Mouse (Mus musculus): ENCODE measurements at regions not wholly inside any gene's neighbourhood (a gene's known extent, or its start where the extent isn't known, plus 50 kb on each side); places are given as distances from the start of the nearest gene placed in this dataset.

DNA sequence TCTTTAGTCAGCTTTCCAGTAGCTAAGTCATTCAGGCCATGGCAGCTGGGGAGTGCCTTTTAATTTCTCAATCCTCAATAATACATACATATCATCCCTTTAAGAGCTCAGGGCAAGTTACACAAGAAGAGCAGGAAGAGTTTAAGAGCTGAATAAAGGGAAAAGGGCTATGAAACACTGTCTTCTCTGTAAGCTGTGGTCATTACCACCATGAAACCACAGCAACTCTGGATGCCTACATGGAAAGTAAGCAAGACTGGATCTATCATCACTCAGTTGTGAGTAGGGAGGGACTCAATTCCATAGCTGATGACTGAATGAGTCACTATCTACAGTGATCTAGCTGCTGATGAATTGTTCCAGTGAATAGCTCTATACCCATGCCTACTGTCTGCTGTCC is 349.9 kb downstream of the Nr2f2 start:
- Histone ChIP-seq H3K36me3 (ENCODE audit: control insufficient read depth, insufficient read depth) (no peaks in the 10 kb centered on the region), H3K27me3 (replicated peaks; ENCODE audit: control insufficient read depth, insufficient read depth, low read length) (no peaks in the 10 kb centered on the region), H3K9me3 (ENCODE audit: control insufficient read depth, low read length) (no peaks in the 10 kb centered on the region), H3K4me1 (replicated peaks; ENCODE audit: control insufficient read depth, insufficient read depth, low read length) (no peaks in the 10 kb centered on the region), H3K4me2 (ENCODE audit: low read length) (no peak overlapping the region), H3K4me3 (replicated peaks; ENCODE audit: low read length) (no peak overlapping the region), H3K27ac (ENCODE audit: low read length) (no peak overlapping the region), H3K9ac (replicated peaks; ENCODE audit: low read depth, low read length) (no peak overlapping the region)
- no peak for ATAC-seq

DNA sequence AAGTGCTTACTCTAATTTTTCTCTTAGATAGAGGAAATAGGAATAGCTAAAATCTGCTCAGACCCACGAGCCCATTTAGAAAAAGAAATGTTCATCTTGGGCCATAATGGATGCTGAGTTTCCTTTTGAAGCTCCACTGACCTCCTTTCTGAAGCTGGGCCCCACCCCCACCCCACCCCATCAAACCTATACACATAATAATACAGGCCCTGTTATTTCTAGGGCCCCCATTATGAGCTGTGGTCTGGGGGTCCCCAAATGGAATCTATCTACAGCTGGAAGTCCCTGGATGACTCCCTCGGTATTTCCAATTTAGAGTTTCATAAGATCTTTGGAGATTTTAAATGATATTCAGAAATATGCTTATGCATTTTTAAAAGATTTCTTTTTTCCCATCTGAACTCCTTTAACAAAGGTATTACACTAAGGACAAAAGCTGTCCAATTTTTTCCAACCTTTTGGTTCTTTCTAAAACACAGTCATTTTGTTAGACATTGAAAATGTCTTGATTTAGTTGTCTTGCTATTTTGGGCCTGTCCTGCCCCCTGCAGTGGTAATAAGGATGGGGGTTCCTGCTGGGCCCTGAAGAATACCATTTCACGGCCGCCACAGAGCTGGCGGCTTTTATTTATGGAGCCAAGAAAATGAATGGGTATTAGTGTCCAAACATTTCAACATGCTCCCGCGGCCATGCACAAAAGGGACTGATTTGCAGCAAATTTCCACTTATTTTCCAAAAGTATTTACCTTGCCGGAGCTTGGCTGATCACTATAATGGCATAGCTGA is 363.1 kb downstream of the Nr2f2 start:
- Histone ChIP-seq H3K9ac (replicated peaks; ENCODE audit: low read depth, low read length) (no peak overlapping the region), H3K36me3 (ENCODE audit: control insufficient read depth, insufficient read depth) (no peaks in the 10 kb centered on the region), H3K9me3 (ENCODE audit: control insufficient read depth, low read length) (no peaks in the 10 kb centered on the region), H3K4me3 (replicated peaks; ENCODE audit: low read length) (no peak overlapping the region), H3K27ac (ENCODE audit: low read length) (no peak overlapping the region), H3K4me1 (replicated peaks; ENCODE audit: control insufficient read depth, insufficient read depth, low read length) (no peaks in the 10 kb centered on the region), H3K27me3 (replicated peaks; ENCODE audit: control insufficient read depth, insufficient read depth, low read length) (peaks cover 24% of the 10 kb centered on the region), H3K4me2 (ENCODE audit: low read length) (no peak overlapping the region)
- 7% methylated on average over 8 of the region's 8 CpGs for WGBS
- no peak for ATAC-seq

DNA sequence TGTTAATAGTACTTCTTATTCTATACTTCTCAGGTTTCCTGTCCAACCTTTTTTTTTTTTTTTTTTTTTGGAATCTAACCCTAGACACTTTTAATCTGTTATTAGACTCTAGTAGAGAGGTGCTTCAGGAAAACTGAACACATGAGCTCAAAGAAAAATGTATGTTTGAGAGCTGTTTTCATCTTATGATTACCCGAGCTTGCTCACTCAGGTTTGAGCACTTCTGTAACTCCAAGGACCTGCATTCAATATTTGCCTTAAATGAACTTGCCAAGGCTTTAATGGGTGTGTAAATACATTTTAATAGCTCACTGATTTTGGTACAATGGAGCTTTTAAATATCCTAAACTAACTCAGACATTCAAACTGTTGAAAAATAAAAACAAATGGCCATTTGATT is 367.8 kb downstream of the Nr2f2 start:
- Histone ChIP-seq H3K27me3 (replicated peaks; ENCODE audit: control insufficient read depth, insufficient read depth, low read length) (peaks cover 42% of the 10 kb centered on the region), H3K27ac (ENCODE audit: low read length) (no peak overlapping the region), H3K4me1 (replicated peaks; ENCODE audit: control insufficient read depth, insufficient read depth, low read length) (peaks cover 3% of the 10 kb centered on the region; the same call in 1 of the 2 replicates), H3K9me3 (ENCODE audit: control insufficient read depth, low read length) (no peaks in the 10 kb centered on the region), H3K4me2 (ENCODE audit: low read length) (no peak overlapping the region), H3K9ac (replicated peaks; ENCODE audit: low read depth, low read length) (no peak overlapping the region), H3K36me3 (ENCODE audit: control insufficient read depth, insufficient read depth) (no peaks in the 10 kb centered on the region), H3K4me3 (replicated peaks; ENCODE audit: low read length) (no peak overlapping the region)
- no peak for ATAC-seq
- WGBS = 60% methylated on average over 1 of the region's 1 CpGs

DNA sequence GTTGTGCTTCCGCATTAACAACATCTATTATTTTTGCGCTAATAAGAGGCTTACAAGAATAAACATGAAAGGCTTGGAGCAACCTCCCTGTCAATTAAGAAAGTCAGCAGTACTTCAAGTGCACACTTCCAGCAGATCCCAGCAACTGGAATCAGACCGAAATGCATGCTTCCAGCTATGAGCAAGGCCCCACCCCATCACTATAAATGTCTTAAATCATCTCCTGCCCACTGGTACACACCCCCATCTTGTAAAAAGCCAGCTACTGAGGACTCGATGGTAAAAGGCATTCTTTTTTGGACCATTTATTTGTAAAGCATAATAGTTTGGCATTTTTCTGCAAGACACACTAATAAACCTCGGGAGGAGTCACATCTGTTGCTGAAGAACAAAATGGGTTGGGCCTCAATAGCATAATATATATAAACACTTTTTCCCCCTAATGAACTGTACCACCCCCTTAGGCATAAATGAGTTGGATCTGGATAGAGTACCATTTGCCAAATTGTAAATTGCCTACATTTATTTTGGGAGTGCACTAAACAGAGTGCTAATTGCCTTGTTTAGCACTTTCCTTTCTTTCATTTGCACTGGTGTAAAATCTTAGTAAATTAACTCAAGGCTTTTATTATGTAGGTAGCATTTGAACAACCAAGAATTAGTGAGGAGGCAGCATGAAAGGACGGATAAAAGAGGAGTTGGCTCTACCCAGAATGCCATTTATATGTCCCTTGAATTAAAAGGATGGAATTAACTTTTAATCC is 371.8 kb downstream of the Nr2f2 start:
- no peak overlapping the region for H3K27ac ChIP-seq (ENCODE audit: low read length)
- H3K4me3 ChIP-seq (replicated peaks; ENCODE audit: low read length) = no peak overlapping the region
- H3K9ac ChIP-seq (replicated peaks; ENCODE audit: low read depth, low read length) = no peak overlapping the region
- H3K9me3 ChIP-seq (ENCODE audit: control insufficient read depth, low read length) = no peaks in the 10 kb centered on the region
- peaks cover 52% of the 10 kb centered on the region for H3K27me3 ChIP-seq (replicated peaks; ENCODE audit: control insufficient read depth, insufficient read depth, low read length)
- H3K4me2 ChIP-seq (ENCODE audit: low read length) = no peak overlapping the region
- peaks cover 10% of the 10 kb centered on the region for H3K4me1 ChIP-seq (replicated peaks; ENCODE audit: control insufficient read depth, insufficient read depth, low read length)
- H3K36me3 ChIP-seq (ENCODE audit: control insufficient read depth, insufficient read depth) = no peaks in the 10 kb centered on the region
- ATAC-seq = peak; percentile 92
- 18% methylated on average over 6 of the region's 6 CpGs for WGBS

DNA sequence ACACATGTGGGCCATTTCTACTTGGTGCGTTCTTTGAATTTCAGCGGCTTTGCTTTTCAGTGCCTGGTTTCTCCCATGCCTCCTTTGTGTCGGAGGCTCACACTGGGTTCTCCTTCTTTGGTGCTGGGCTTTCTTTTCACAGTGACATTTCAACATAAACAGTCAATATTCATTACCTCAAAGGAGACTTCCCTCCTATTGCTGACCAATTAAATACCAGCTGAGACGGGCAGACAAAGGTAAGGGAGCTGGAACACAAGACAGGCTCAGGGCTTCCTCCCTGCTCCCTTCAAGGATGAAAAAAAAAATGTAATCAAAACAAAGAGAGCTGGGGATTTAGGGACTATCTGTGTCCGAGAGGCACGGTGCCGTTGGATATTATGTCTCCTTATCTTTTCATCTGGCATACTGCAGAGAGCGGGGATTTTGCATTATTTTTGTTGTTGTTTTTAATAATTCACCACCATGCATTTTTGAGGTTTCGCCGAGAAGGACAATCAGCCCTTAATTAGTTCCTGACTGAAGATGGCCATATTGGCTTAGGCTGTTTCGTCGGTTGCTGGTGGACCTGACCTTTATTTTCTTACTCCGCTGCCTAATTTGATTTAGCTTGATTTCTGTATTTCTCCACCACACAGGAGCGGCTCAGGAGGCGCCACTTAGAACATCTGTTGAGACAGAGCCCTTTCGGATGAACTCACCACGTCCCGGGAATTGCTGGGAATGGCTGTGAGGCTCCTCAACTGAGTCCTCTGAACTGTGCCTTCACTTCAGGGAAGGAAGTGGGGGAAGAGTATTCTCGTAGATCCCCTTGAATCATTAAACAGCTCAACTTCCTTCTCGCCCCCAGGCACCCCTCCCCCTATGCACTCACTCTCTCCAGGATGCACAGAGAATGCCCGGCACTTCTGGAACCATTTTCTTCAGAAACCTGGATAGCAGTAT is 373.9 kb downstream of the Nr2f2 start:
- Histone ChIP-seq H3K36me3 (ENCODE audit: control insufficient read depth, insufficient read depth) (no peaks in the 10 kb centered on the region), H3K4me1 (replicated peaks; ENCODE audit: control insufficient read depth, insufficient read depth, low read length) (peaks cover 10% of the 10 kb centered on the region), H3K9me3 (ENCODE audit: control insufficient read depth, low read length) (no peaks in the 10 kb centered on the region), H3K4me2 (ENCODE audit: low read length) (peak overlapping the region; percentile 43), H3K27me3 (replicated peaks; ENCODE audit: control insufficient read depth, insufficient read depth, low read length) (peaks cover 48% of the 10 kb centered on the region), H3K9ac (replicated peaks; ENCODE audit: low read depth, low read length) (peak overlapping the region; percentile 28), H3K27ac (ENCODE audit: low read length) (no peak overlapping the region), H3K4me3 (replicated peaks; ENCODE audit: low read length) (peak overlapping the region; percentile 18)
- no peak for ATAC-seq
- under 1% methylated on average over 21 of the region's 21 CpGs for WGBS

DNA sequence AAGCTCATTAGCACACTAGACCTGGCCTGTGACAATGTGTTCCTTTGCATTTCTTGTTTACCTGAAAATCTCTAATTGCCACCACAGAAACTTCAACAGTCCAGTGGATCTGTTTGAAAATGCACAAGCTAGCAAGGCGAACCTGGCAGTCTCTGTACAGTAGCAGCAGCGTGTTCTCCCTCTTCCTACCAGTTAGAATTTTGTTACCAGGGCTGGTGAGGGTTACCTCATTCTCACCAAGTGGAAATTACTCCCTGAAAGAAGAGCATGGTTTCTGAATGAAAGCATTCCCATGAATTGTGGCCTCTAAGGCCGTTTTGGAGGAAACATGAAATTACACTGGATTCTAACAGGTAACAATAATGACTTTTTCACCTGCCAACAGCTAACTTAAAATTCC is 374.6 kb downstream of the Nr2f2 start:
- ATAC-seq = no peak
- H3K4me1 ChIP-seq (replicated peaks; ENCODE audit: control insufficient read depth, insufficient read depth, low read length) = peaks cover 10% of the 10 kb centered on the region
- 3% methylated on average over 3 of the region's 3 CpGs for WGBS
- H3K27me3 ChIP-seq (replicated peaks; ENCODE audit: control insufficient read depth, insufficient read depth, low read length) = peaks cover 49% of the 10 kb centered on the region
- H3K9me3 ChIP-seq (ENCODE audit: control insufficient read depth, low read length) = no peaks in the 10 kb centered on the region
- no peak overlapping the region for H3K4me3 ChIP-seq (replicated peaks; ENCODE audit: low read length)
- no peaks in the 10 kb centered on the region for H3K36me3 ChIP-seq (ENCODE audit: control insufficient read depth, insufficient read depth)
- H3K27ac ChIP-seq (ENCODE audit: low read length) = no peak overlapping the region
- no peak overlapping the region; the same call in 1 of the 2 replicates for H3K9ac ChIP-seq (replicated peaks; ENCODE audit: low read depth, low read length)
- peak overlapping the region; percentile 43; the same call in 1 of the 2 replicates for H3K4me2 ChIP-seq (ENCODE audit: low read length)

DNA sequence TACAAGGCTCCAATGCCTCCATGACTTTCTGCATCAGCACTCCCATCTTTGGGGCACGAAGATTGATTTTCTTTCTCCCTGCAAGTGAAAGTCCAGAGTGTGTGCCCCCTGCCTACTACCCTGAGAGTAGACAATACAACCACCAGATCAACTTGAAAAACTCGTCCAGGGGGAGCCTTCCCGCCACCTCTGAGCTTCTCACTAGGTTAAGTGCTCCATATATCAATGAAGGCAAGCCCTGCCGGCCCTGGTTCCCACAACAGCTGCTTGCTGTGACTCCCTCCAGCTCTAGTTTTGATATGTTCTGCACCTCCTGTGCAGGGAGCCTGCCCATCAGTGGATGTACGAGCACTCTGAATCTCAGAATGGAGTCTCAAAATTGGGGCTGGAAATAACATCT is 377.8 kb downstream of the Nr2f2 start:
- H3K36me3 ChIP-seq (ENCODE audit: control insufficient read depth, insufficient read depth) = no peaks in the 10 kb centered on the region
- H3K4me3 ChIP-seq (replicated peaks; ENCODE audit: low read length) = no peak overlapping the region
- no peak for ATAC-seq
- no peak overlapping the region for H3K4me2 ChIP-seq (ENCODE audit: low read length)
- 23% methylated on average over 5 of the region's 5 CpGs for WGBS
- H3K27me3 ChIP-seq (replicated peaks; ENCODE audit: control insufficient read depth, insufficient read depth, low read length) = peaks cover 52% of the 10 kb centered on the region
- peaks cover 7% of the 10 kb centered on the region for H3K4me1 ChIP-seq (replicated peaks; ENCODE audit: control insufficient read depth, insufficient read depth, low read length)
- H3K9ac ChIP-seq (replicated peaks; ENCODE audit: low read depth, low read length) = no peak overlapping the region
- H3K27ac ChIP-seq (ENCODE audit: low read length) = no peak overlapping the region
- H3K9me3 ChIP-seq (ENCODE audit: control insufficient read depth, low read length) = no peaks in the 10 kb centered on the region

DNA sequence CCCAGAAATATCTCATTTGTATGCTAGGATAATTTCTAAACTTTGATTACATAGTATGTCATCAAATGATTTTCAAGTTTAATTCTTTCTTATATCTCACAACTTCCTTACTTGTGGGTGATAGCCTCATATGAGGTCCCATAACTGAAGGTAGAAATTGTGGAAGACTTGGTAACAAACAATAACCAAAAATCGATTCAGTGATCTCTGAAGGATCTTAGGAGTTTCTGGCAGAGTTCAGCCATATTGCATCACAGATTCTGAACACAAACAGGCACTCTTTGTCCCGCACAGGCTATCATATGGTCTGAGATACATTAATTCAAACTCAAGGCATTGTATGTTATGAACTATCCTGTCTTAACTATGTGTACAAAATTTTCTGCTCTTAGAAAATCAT is 385.2 kb downstream of the Nr2f2 start:
- H3K4me3 ChIP-seq (replicated peaks; ENCODE audit: low read length) = no peak overlapping the region
- H3K4me2 ChIP-seq (ENCODE audit: low read length) = no peak overlapping the region
- no peaks in the 10 kb centered on the region for H3K4me1 ChIP-seq (replicated peaks; ENCODE audit: control insufficient read depth, insufficient read depth, low read length)
- H3K27ac ChIP-seq (ENCODE audit: low read length) = no peak overlapping the region
- no peaks in the 10 kb centered on the region for H3K9me3 ChIP-seq (ENCODE audit: control insufficient read depth, low read length)
- H3K27me3 ChIP-seq (replicated peaks; ENCODE audit: control insufficient read depth, insufficient read depth, low read length) = peaks cover 11% of the 10 kb centered on the region; the same call in 1 of the 2 replicates
- ATAC-seq = no peak
- no peaks in the 10 kb centered on the region for H3K36me3 ChIP-seq (ENCODE audit: control insufficient read depth, insufficient read depth)
- H3K9ac ChIP-seq (replicated peaks; ENCODE audit: low read depth, low read length) = no peak overlapping the region
- 74% methylated on average over 2 of the region's 2 CpGs for WGBS

DNA sequence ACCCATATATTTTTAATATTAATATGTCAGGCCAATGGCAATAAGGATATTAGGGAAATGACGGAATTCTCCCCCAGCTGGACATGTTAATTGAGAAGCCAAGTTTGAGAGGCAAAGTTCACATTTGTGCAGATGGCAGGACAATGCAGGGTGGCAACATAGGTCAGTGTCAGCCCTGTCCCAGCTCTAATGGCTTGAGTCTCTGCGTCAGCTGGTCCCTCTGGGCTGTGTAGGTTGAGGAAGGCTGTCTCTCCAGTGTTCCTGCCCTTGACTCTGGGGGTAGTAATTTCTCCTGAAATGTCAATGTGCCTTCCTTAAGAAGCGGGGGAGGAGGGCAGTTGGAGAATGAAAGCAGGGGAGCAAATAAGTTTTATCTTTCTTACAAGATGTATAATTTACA is 390.2 kb downstream of the Nr2f2 start:
- no peak overlapping the region for H3K9ac ChIP-seq (replicated peaks; ENCODE audit: low read depth, low read length)
- no peak overlapping the region for H3K4me2 ChIP-seq (ENCODE audit: low read length)
- no peak overlapping the region for H3K27ac ChIP-seq (ENCODE audit: low read length)
- H3K36me3 ChIP-seq (ENCODE audit: control insufficient read depth, insufficient read depth) = no peaks in the 10 kb centered on the region
- H3K4me3 ChIP-seq (replicated peaks; ENCODE audit: low read length) = no peak overlapping the region
- H3K9me3 ChIP-seq (ENCODE audit: control insufficient read depth, low read length) = no peaks in the 10 kb centered on the region
- no peak for ATAC-seq
- 80% methylated on average over 3 of the region's 3 CpGs for WGBS
- no peaks in the 10 kb centered on the region for H3K27me3 ChIP-seq (replicated peaks; ENCODE audit: control insufficient read depth, insufficient read depth, low read length)
- H3K4me1 ChIP-seq (replicated peaks; ENCODE audit: control insufficient read depth, insufficient read depth, low read length) = no peaks in the 10 kb centered on the region
